Mouse (Mus musculus) ovary, adult 18-20 months (tissue): ENCODE data around the gene Dpt.

Experiments
- DNase-seq: peaks from one replicate; pipeline ENCODE4 v3.0.0; 2022; ENCODE audit warnings: low spot score, mixed read lengths

Dpt gene

GRCm38 (mm10) chr1:164821307-164821706 is 24.9 kb downstream of the Dpt start:
- no peak for DNase-seq

DNA sequence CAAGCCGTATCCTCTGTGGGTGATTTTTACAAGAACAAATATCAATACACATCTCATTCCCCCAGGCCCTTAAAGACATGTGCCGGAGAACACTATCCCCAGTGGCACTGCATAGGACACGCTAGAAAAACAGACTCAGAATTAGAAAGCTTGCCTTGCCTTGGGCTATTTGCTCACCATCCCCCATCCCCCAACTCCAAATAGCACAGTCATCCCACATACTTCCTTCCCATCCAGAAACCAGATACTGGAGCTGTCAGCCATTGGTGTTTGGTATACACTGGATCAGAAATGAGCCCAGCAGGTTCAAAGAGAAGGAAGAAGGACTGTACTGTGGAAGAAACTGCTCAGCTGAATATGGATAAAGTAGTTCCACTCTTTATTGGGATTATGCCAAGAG is 25.4 kb downstream of the Dpt start:
- DNase-seq: no peak

- no peak for DNase-seq
These were observed 25.8 kb downstream of the Dpt start for GRCm38 (mm10) chr1:164822268-164822667.

- no peak for DNase-seq
These were observed 28.5 kb downstream of the Dpt start for GRCm38 (mm10) chr1:164824896-164825295.

GRCm38 (mm10) chr1:164829881-164830280 is 33.4 kb downstream of the Dpt start:
- no peak for DNase-seq

GRCm38 (mm10) chr1:164832459-164832858 is 36.0 kb downstream of the Dpt start:
- no peak for DNase-seq

DNA sequence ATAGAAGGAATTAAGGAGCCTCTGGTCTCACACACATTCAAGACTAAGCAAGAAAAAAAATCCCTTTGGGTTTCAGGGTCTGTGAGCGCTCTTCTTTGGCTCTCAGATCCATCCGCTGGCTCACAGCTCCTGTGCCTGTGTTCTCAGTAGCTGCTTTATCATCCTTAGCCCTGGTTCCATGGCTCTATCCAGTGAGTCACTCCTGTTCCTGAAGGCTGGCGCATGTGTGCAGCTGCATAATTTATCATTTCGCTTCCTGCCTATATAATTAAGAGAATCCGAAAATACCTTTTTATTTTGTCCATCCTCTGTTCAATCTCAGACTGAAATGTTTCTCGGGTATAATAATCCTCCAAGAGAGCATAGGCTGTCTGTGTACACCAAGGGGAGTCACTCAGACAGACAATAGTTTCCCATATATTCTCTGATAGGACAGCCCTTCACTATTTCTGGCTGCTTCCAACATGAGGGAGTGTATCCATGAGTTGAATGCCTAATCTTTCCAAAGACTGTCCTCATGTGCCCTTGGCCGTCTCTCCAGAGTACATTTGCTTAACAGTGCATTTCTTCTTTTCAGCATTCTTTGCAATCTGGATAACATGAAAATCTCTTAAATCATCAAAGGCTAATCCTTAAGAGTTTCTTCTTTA is 52.3 kb downstream of the Dpt start:
- DNase-seq: no peak

GRCm38 (mm10) chr1:164855700-164856099 is 59.3 kb downstream of the Dpt start:
- peak; percentile 32 for DNase-seq

- DNase-seq: no peak
These were observed 63.5 kb downstream of the Dpt start for GRCm38 (mm10) chr1:164859952-164860351.

- DNase-seq: no peak
These were observed 64.3 kb downstream of the Dpt start for GRCm38 (mm10) chr1:164860782-164861181.

DNA sequence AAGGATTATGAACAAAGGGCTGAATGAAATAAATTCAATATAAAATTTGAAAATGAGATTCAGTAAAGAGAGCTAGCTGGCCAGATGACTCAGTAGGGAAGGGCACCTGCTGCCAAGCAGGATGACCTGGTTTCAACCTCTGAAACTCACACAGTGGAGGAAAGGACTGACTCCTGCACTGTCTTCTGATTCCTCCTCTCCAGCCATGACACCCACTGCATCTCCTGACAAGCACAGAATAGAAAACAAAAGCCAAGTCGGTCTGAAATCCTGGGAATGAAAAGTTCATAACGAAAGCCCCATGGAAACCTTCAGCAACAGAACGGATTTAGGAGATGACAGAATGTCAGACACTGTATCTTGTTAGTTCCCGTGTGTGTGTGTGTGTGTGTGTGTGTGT is 65.1 kb downstream of the Dpt start:
- no peak for DNase-seq

DNA sequence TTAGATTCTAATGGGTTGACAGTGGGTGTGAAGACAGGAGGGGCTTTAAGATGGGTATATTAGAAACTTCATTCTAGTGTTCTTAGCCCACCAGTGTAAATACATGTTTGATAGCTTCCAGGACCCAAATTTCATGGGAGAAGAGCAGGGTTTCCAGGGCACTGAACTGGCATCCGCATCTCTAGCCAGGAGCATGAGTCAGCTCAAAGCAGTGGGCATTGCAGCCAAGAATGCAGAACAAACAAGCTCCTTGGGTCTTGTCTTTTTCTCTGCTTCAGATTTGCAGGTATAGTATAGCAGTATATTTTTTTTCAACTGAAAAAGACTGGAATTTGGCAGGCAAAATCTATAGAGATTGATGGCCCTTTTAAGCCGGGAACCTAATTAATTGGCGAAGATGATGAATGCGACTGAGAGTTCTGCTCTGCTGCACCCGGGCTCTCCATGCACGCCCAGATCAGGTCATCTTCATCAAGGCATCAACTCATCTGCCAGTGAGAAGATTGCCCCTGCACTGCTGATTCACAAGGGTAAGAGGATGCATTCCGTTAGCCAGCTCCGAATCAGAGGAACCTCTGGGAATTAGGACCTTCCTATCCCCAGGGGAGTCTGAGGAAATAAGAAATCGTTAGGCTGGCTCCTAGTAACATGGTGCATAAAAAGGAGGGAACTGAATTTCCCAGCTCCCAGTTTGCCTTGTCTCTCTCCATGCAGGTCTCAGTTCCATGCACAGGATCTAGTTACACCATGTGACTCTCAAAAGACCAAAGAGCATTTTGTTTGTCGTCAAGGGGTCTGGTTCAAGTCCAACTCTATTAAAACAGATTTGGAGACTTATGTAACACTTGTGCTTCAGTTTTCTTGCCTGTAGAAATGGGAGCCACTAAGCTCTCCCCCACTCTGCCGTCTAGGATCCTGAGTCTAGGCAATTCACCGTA is 66.8 kb downstream of the Dpt start:
- no peak for DNase-seq

DNA sequence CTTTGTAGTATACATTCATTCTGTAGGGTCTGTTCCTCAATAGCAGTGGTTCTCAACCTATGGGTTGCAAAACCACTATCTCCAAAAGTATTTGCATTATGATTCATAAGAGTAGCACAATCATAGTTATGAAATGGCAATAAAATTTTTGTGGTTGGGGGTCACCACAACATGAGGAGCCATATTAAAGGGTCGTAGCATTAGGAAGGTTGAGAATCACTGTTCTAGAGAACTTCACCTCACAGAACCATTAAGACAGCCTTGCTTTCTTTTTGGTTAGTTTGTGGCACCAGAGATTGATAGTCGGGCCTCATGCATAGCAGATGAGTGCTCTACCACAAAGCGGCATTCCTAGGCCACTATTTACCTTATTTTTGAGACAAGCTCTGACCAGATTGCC is 68.2 kb downstream of the Dpt start:
- DNase-seq: no peak

DNA sequence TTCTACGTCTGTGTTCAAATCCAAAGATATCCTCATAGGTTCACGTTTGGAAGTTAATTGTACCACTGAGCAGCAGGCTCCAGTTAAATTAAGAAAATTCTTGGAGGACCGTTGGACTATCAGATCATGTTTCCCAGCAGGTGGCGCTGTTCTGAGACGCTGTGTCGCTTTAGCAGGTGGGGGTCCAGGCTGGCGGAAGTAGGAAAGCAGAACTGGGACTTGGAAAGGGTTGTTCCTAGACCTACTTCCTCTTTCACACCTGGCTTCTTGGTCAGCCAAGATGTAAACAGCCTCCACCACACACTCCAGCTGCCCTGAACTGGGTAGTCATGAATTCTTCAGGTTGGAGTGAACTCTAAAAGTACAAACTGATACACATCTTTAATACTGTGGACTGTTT is 74.2 kb downstream of the Dpt start:
- no peak for DNase-seq
